Mouse (Mus musculus) forebrain, embryonic 14.5 days (tissue): Measurements from ENCODE around the gene Prm3. TPM values are rescaled to one million over a fixed set of nuclear protein-coding genes. Genes with fewer than 3 reads are reported as not detected.

Source experiments
- ATAC-seq: fragments of 200-750 bp; cut with Nextera tagmentation; 2 replicates; pipeline ENCODE4 v1.8.0; 2017; ENCODE audit warnings: mild to moderate bottlenecking, moderate library complexity
- DNase-seq: peaks from one replicate; pipeline ENCODE4 v3.0.0-alpha.2; 2015; ENCODE audit warnings: low spot score
- H3K27ac ChIP-seq: fragments of 300-500 bp; sonication (generic); 2 replicates; pipeline ENCODE4 v1.5.1; 2014; ENCODE audit warnings: low read depth, mild to moderate bottlenecking, control low read depth, low read length, moderate library complexity
- H3K27me3 ChIP-seq: fragments of 300-500 bp; sonication (generic); replicated peaks from 2 replicates; pipeline ENCODE4 v1.6.1; 2014; ENCODE audit warnings: low read length, control low read depth, mixed read lengths; ENCODE audit not compliant: control insufficient read depth, insufficient read depth
- H3K36me3 ChIP-seq: fragments of 300-500 bp; sonication (generic); 2 replicates; pipeline ENCODE4 v1.6.1; 2014; ENCODE audit warnings: low read length, control low read depth; ENCODE audit not compliant: control insufficient read depth, insufficient read depth
- H3K4me1 ChIP-seq: fragments of 300-500 bp; sonication (generic); 2 replicates; pipeline ENCODE4 v1.6.1; 2014; ENCODE audit warnings: antibody characterized with exemption, low read length, control low read depth; ENCODE audit not compliant: control insufficient read depth, insufficient read depth
- H3K4me2 ChIP-seq: fragments of 300-500 bp; sonication (generic); 2 replicates; pipeline ENCODE4 v1.6.1; 2014; ENCODE audit warnings: mild to moderate bottlenecking, control low read depth, low read length
- H3K4me3 ChIP-seq: fragments of 300-500 bp; sonication (generic); 2 replicates; pipeline ENCODE4 v1.5.1; 2014; ENCODE audit warnings: low read depth, low read length, control low read depth
- H3K9ac ChIP-seq: fragments of 300-500 bp; sonication (generic); 2 replicates; pipeline ENCODE4 v1.6.1; 2014; ENCODE audit warnings: mild to moderate bottlenecking, low read length, control low read depth, moderate library complexity
- H3K9me3 ChIP-seq: fragments of 300-500 bp; sonication (generic); replicated peaks from 2 replicates; pipeline ENCODE4 v1.6.1; 2016; ENCODE audit warnings: low read length, control low read depth, mixed read lengths; ENCODE audit not compliant: control insufficient read depth
- WGBS: fragments of 180-500 bp; shearing (Covaris S2); extraction: QIAGEN DNeasy Blood & Tissue Kit; methylation state at CpG from one replicate; pipeline ENCODE4 v1.1.7; 2014; 5-methylcytosine and 5-hydroxymethylcytosine counted together
- polyA plus RNA-seq: library from polyadenylated mRNA; unstranded; fragments of >200 nt; fragmentation: Nextera tagmentation; extraction: Ambion mirVana; gene quantifications from 2 replicates; pipeline ENCODE4 v1.2.1, GENCODE M21; 2014

Gene Prm3
- polyA plus RNA-seq = not detected in 2 replicates

DNA sequence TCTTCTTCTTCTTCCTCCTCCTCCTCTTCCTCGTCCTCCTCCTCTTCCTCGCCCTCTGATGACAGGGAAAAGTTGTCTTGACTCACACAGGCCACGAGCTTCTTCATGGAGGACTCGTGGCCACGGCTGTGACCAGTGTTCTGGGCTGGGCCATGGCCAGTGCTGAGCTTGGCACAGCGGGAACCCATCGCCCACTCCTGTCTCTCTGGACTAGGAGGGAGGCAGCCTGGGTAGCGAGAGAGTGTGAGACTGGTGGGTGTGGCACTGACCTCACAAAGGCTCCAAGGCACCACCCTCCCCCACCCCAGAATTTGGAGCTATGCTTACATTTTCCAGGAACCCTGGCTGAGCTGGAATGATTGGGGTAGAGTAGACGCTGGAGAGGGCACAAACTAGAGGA, at the start of gene Prm3:
TSS of gene Prm3 (minus strand) at position 213 of the 400 bp plus-strand sequence.
- Histone ChIP-seq H3K4me2 (no peak within 1 kb of the TSS), H3K36me3 (no peaks in the 10 kb centered on the region), H3K9ac (no peak within 1 kb of the TSS), H3K4me1 (no peaks in the 10 kb centered on the region), H3K27me3 (no peaks in the 10 kb centered on the region), H3K9me3 (no peaks in the 10 kb centered on the region), H3K27ac (no peak within 1 kb of the TSS), H3K4me3 (no peak within 1 kb of the TSS)
- no peak for DNase-seq
- no peak for ATAC-seq
- WGBS = 71% methylated on average over 9 of the region's 9 CpGs

DNA sequence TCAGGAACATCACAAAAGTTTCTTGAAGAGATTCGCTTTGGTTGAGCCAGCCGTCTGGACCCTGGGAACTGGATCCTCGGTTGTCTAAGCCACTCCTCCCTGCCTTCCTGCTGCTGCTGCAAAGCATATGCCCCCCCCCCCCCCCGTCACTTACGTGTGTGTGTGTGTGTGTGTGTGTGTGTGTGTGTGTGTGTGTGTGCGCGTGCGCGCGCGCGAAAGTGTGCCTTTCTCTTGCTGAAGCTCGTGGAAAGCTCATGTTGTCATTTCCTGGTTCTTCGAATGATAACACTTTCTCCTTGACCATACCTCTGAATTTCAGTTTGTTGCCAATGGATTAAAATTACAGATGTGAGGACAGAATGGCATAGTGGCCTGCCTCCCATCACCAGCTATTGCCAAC, 49.3 kb upstream of the Prm3 start:
- no peaks in the 10 kb centered on the region for H3K36me3 ChIP-seq
- H3K4me2 ChIP-seq = no peak overlapping the region
- WGBS = 92% methylated on average over 13 of the region's 14 CpGs
- no peak overlapping the region for H3K27ac ChIP-seq
- no peak overlapping the region for H3K4me3 ChIP-seq
- H3K9me3 ChIP-seq = no peaks in the 10 kb centered on the region
- H3K27me3 ChIP-seq = no peaks in the 10 kb centered on the region
- H3K9ac ChIP-seq = no peak overlapping the region
- ATAC-seq = no peak
- no peak for DNase-seq
- H3K4me1 ChIP-seq = 0 out of 2 replicates have a peak, but pooled peaks cover 3% of the 10 kb centered on the region

DNA sequence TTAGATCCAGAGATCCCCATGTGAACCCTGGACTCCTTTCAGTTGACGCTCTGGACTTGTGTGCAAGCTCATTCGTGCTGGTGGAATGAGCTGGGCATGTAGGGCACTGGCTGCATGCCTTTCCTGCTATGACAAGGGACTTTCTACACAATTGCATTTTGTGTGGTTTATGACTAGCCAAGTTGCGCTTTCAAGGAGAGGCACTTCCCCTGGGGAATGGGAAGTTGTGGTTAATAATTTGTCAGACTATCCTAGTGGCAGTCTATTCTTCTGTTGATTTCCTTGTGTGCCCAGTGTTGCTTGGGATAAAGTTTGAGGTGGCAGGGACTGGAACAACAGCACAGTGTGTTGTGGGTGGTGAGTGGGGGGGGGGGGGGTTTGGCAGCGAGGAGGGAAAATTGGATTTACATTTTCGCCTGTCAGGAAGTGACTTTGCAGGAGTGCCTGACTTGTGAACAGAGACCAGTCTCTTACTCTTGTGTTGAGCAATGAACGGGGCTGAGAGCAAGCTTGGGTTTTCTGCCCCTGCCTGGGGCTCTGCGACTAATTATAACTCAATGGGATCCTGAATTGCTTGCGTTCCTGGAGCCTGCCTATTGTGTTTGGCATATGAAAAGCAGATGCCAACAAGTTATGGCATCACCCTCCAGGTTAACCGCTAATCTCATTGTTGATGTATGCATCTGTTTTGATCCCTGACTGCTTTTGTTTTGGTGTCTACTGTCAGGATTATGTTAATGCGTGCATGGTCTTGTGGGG, 48.0 kb upstream of the Prm3 start:
- H3K4me1 ChIP-seq = 0 out of 2 replicates have a peak, but pooled peaks cover 5% of the 10 kb centered on the region
- H3K4me2 ChIP-seq = no peak overlapping the region
- H3K4me3 ChIP-seq = no peak overlapping the region
- H3K27ac ChIP-seq = no peak overlapping the region
- 0 out of 2 replicates have a peak, but pooled peaks cover 2% of the 10 kb centered on the region for H3K27me3 ChIP-seq
- DNase-seq (no peak), ATAC-seq (no peak)
- 46% methylated on average over 10 of the region's 10 CpGs for WGBS
- H3K9me3 ChIP-seq = no peaks in the 10 kb centered on the region
- H3K9ac ChIP-seq = no peak overlapping the region
- no peaks in the 10 kb centered on the region for H3K36me3 ChIP-seq

DNA sequence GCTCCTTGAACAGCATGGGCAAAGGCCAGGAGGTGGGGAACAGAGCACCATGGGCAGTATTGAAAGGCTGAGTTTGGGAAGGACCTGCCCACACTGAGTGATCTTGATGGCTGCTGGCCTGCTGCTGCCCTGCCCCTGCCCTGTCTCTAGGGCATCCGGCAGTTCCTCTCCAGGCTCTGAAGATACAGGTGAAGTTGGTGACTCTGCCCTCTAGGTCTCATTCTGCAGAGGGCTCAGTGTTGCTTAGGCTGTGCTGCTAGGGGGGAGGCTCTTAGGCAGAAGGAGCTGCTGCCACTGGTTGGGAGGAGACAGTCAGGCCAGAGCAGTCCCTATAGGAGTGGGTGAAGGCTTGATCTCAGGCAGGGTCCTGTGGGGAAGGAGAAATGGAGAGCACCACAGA, 47.2 kb upstream of the Prm3 start:
- 93% methylated on average over 1 of the region's 1 CpGs for WGBS

DNA sequence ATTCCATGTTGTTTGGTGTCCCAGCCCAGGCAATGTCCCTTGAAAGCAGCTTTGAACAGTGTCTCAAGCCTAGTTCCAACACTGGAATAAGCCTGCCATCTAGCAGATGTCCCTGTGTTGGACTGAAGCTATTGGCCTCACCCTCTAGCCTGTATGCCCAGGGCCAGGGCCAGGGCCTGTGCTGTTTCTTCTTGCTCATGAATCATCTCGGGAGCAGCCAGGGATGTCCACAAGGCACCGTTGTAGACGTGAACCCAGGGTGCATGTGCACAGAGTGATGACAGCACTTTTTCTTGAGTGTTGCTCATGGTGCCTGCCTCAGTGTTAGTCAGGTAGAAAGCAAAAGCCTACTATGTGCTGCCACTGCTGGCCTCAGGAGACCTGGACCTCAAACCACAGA, 46.5 kb upstream of the Prm3 start:
- DNase-seq (no peak), ATAC-seq (no peak)
- 0 out of 2 replicates have a peak, but pooled peaks cover 2% of the 10 kb centered on the region for H3K27me3 ChIP-seq
- WGBS = 97% methylated on average over 3 of the region's 3 CpGs
- H3K9ac ChIP-seq = no peak overlapping the region
- H3K27ac ChIP-seq = no peak overlapping the region
- 0 out of 2 replicates have a peak, but pooled peaks cover 5% of the 10 kb centered on the region for H3K4me1 ChIP-seq
- H3K4me2 ChIP-seq = no peak overlapping the region
- no peaks in the 10 kb centered on the region for H3K9me3 ChIP-seq
- no peaks in the 10 kb centered on the region for H3K36me3 ChIP-seq
- no peak overlapping the region for H3K4me3 ChIP-seq

More for the DNA sequence above, 47.2 kb upstream of the Prm3 start:
- no peak overlapping the region for H3K27ac ChIP-seq
- DNase-seq = no peak
- no peaks in the 10 kb centered on the region for H3K36me3 ChIP-seq
- ATAC-seq = no peak
- no peak overlapping the region for H3K4me3 ChIP-seq
- H3K9me3 ChIP-seq = no peaks in the 10 kb centered on the region
- H3K4me1 ChIP-seq = 0 out of 2 replicates have a peak, but pooled peaks cover 5% of the 10 kb centered on the region
- no peak overlapping the region for H3K4me2 ChIP-seq
- H3K9ac ChIP-seq = no peak overlapping the region
- 0 out of 2 replicates have a peak, but pooled peaks cover 2% of the 10 kb centered on the region for H3K27me3 ChIP-seq

DNA sequence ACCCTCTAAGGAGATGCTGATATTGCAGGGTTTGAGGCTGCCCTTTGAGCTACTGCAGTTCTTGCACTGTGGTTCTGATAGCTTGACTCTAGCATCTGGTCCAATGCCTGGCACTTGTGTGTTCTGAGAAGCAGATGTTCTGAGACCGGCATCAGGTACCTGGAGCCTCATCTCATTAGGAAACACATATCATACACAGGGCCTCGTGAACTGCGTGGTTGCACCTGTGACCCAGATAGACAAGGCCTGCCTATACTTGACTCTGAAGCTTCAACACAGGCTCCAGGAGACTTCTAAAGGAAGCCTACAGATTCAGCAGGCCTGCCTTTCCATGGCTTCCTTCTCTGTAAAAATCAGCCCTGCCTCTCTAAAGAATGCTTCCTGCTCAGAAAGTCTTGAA, 45.7 kb upstream of the Prm3 start:
- H3K27ac ChIP-seq = no peak overlapping the region
- no peak overlapping the region for H3K9ac ChIP-seq
- H3K9me3 ChIP-seq = no peaks in the 10 kb centered on the region
- no peak overlapping the region for H3K4me2 ChIP-seq
- no peak overlapping the region for H3K4me3 ChIP-seq
- ATAC-seq (no peak), DNase-seq (no peak)
- WGBS = 95% methylated on average over 3 of the region's 3 CpGs
- H3K27me3 ChIP-seq = 0 out of 2 replicates have a peak, but pooled peaks cover 2% of the 10 kb centered on the region
- H3K36me3 ChIP-seq = no peaks in the 10 kb centered on the region
- H3K4me1 ChIP-seq = 0 out of 2 replicates have a peak, but pooled peaks cover 5% of the 10 kb centered on the region

DNA sequence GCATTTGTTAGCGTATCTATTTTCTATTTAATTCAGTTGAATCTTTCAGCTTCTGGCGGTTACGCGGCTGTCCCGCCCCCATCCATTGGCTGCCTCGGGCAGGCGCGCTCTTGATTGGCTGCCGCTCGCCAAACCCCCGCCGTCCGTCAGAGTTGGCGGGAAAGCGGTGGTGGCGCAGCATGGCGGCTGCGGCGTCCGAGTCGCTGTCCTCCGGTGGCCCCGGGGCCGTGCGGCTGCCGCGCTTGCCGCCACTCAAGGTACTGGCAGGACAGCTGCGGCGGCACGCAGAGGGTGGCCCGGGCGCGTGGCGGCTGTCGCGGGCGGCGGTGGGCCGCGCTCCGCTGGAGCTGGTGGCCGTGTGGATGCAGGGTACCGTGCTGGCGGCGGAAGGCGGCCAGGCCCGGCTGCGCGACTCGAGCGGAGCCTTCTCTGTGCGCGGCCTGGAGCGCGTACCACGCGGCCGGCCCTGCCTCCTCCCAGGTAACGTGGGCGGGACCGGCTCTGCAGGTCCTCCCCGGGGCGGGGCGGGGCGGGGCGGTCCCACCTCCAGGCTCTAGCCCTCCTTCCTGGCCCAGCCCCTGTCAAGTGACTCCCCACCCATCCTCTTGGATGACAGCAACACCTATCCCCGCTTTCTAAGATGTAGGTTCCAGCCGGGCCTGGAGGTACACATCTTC, 44.3 kb upstream of the Prm3 start, which contains the start of gene Rmi2:
TSS of gene Rmi2 (plus strand) at position 149 of the 677 bp plus-strand sequence.
- Histone ChIP-seq H3K4me1 (0 out of 2 replicates have a peak, but pooled peaks cover 5% of the 10 kb centered on the region), H3K27ac (no peak within 1 kb of the TSS)
- ATAC-seq = peak; percentile 98

DNA sequence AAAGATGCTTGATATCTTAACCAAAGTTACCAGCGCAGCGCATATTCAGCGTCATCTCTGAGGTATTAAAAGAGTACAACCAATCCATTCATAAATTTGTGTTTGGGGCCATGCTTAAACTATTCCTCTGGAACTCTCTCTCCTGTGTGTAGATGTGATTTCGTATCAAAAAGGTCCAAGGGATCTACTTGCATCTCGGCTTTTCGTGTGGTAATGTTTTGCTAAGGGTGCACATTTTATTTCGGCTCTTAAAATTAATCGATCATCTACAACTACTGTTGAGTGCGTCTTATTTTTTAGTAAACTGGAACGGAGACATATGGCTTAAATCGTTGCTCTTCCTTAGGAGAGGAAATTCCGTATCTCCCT, 43.8 kb upstream of the Prm3 start:
- WGBS = 8% methylated on average over 12 of the region's 12 CpGs
- Histone ChIP-seq H3K4me2 (peak overlapping the region; percentile 93), H3K27ac (no peak overlapping the region), H3K4me3 (peak overlapping the region; percentile 77), H3K9me3 (no peaks in the 10 kb centered on the region), H3K9ac (peak overlapping the region; percentile 68; the same call in 1 of the 2 replicates), H3K4me1 (0 out of 2 replicates have a peak, but pooled peaks cover 5% of the 10 kb centered on the region), H3K27me3 (0 out of 2 replicates have a peak, but pooled peaks cover 2% of the 10 kb centered on the region), H3K36me3 (no peaks in the 10 kb centered on the region)
- ATAC-seq (peak; percentile 5; the same call in 1 of the 2 replicates), DNase-seq (no peak)

More for the DNA sequence above, 44.3 kb upstream of the Prm3 start, which contains the start of gene Rmi2:
- Histone ChIP-seq H3K4me2 (peak within 1 kb of the TSS; percentile 93), H3K36me3 (no peaks in the 10 kb centered on the region), H3K4me3 (peak within 1 kb of the TSS; percentile 77), H3K9ac (peak within 1 kb of the TSS; percentile 68), H3K27me3 (0 out of 2 replicates have a peak, but pooled peaks cover 2% of the 10 kb centered on the region), H3K9me3 (no peaks in the 10 kb centered on the region)
- WGBS = under 1% methylated on average over 68 of the region's 69 CpGs
- DNase-seq = peak; percentile 92
